Mouse (Mus musculus) Patski (cell line): ENCODE data around the gene Tubgcp3. TPM values are rescaled to one million over a fixed set of nuclear protein-coding genes. Genes with fewer than 3 reads are reported as not detected.

Source experiments
- ATAC-seq: fragments of 100-300 bp; one replicate; pipeline ENCODE4 v1.8.0; 2021
- CTCF ChIA-PET: fragments of 350-600 bp; sonication (Branson Sonifier 250); formaldehyde crosslinking; loops from one replicate; lab custom pipeline; 2022; ENCODE audit warnings: inconsistent platforms; lab: Charles Lee
- POLR2A ChIA-PET: fragments of 350-600 bp; sonication (Branson Sonifier 250); formaldehyde crosslinking; loops from one replicate; lab custom pipeline; 2022; ENCODE audit warnings: antibody characterized with exemption, inconsistent platforms; lab: Charles Lee
- DNase-seq: peaks from one replicate; pipeline ENCODE4 v3.0.0-alpha.2; 2011; ENCODE audit warnings: low read depth, low spot score
- H3K27me3 ChIP-seq: fragments of 371-371 bp; one replicate; pipeline ENCODE4 v1.5.1; 2021
- CTCF ChIP-seq: fragments of 100-300 bp; IDR thresholded peaks from one replicate; pipeline ENCODE4 v1.5.1; 2021
- in situ Hi-C: fragments of 300-500 bp; cut with MboI; formaldehyde crosslinking; loops from 3 replicates; pipeline ENCODE4 v1.11.1; 2018; ENCODE audit warnings: low pct_unique_long_range_greater_than_20kb, mixed read lengths
- polyA plus RNA-seq: library from polyadenylated mRNA; unstranded; gene quantifications from one replicate; pipeline ENCODE4 v1.2.3, GENCODE M21; 2021

The Tubgcp3 gene
- 41.7 TPM for polyA plus RNA-seq

DNA sequence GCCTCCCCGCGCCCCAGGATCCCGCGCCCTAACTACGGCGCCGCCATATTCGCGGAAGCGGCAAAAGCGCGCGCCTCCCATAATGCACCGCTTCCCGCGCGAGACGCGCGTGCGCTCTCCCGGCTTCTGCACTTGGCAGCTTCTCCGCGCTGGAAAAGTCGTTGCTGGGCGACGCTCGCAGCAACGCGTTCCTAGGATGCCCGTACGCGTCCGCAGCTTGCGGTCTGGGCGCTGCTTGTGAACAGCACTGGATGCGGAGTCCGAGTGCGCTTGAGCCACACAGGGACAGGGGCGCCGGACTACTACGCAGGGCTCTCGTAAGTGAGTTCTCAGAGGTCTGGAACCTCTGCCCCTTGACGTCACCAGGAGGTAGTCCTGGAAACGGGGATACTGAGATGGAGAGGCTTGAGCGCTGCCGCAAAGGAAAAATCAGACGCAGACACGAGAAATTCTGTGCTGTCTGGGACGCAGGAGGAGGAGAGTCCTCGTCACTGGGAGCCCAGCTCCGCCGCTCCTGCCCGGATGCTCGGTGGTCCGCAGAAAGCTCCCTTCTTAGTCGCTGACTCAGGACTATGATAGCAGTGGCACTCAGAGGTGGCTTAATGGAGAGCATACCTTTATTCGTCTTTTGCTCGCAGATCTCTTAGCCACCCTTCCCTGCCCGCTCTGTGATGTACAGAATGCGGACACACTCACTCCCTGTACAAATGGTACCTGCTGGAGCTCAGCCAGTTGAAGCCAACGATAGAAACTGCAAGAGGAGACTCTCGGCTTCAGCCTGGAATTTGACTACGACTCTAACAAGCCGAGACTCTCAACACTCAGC lies at the start of gene Tubgcp3:
Tubgcp3 (minus strand) TSS at position 193 of the 826 bp plus-strand sequence.
- ChIA-PET CTCF (interaction anchor here (1.1 kb wide), 1 partner anchor 50 kb away, joined by 3 read pairs; no protein-coding TSS in a partner anchor), POLR2A (interaction anchor here (2.0 kb wide), 1 partner anchor 10 kb away, joined by 6 read pairs; no protein-coding TSS in a partner anchor)
- ATAC-seq (peak; percentile 87), DNase-seq (peak; percentile 49)
- no peaks in the 10 kb centered on the region for H3K27me3 ChIP-seq
- in situ Hi-C loops = loop anchor here (10.0 kb wide), 1 partner anchor 133 kb away; no protein-coding TSS in a partner anchor
- TF ChIP-seq CTCF = no peak

DNA sequence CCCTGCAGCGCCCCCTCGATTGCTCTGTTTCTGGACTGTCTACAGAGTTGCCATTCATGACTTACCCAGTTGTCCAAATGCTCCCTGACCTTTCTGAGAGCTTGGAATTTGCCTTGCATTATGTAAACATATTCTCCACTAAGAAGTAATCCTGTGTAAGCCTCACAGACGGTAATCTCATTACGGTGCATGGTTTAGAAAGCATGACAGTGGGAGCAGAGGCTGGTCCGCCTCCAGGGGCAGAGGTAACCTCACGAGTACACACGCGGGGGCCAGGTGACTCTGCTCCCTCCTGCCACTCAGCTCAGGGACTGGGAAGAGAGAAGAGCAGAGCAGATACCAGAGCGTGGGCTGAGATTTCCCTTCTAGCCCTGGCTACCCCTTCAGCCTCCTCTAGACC lies 47.0 kb upstream of the Tubgcp3 start:
- ATAC-seq (no peak), DNase-seq (no peak)
- in situ Hi-C loops = no loop called here
- TF ChIP-seq CTCF = no peak
- ChIA-PET POLR2A (no interaction called here), CTCF (no interaction called here)
- H3K27me3 ChIP-seq = no peaks in the 10 kb centered on the region

DNA sequence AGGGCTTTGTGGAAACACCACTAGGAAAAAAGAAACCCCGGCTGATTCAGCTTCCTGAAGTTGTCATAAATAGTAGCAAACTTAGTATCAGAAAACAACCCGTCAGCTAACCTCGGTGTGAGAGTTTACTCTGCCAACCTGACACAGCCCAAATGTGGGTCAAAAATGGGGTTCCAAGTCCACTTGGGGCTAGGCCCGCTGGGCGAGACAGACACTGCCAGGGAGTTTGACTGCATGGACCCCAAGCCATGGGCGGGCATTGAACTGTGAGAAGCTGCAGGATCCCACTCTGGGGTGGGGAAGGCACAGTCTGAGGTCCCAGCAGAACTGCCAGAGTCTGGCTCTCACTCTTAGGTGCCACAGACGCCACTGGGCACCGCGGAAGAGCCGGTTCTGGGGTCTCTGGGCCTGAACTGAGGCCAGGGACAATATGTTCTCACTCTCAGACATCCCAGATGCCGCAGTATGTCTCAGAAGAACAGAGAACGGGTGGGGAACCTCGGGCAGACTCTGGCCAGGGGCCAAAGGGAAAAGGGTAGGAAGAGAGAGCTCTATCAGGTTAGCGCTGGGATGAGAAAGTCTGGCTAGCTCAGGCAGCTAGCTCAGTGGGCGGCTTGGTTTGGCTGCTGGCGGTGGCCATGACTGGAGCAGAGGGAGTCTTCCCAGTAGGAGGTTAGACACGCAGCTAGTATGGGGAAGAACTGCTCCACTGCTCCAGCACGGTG lies 44.0 kb upstream of the Tubgcp3 start:
- H3K27me3 ChIP-seq = no peaks in the 10 kb centered on the region
- ATAC-seq (no peak), DNase-seq (no peak)
- in situ Hi-C loops = no loop called here
- CTCF ChIA-PET = no interaction called here
- no peak for TF ChIP-seq CTCF
- POLR2A ChIA-PET = no interaction called here

DNA sequence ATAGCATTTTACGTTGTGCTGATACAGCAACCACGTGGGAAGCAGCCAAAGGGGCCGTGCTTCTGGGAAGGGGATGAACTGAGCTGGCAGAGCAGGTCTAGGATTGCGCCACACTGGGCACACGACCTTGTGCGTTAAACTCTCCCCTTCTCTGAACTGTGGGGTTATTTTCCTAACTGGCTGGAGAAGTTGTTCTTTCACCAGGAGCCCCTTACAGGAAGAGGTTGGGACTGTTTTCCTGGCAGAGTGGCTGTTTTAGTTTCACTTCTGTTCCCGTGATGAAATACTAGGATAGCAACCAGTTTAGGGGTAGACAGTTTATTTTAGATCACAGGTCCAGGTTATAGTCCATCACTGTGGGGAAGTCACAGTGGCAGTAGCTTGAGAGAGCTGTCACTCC lies 39.6 kb upstream of the Tubgcp3 start:
- ATAC-seq = no peak
- H3K27me3 ChIP-seq = peaks cover 3% of the 10 kb centered on the region
- no peak for TF ChIP-seq CTCF
- in situ Hi-C loops = no loop called here
- ChIA-PET CTCF (interaction anchor here (0.6 to 1.5 kb wide), 4 partner anchors 10 to 34 kb away, joined by 3 to 4 read pairs (median 4); no protein-coding TSS in a partner anchor), POLR2A (no interaction called here)
- DNase-seq = no peak

DNA sequence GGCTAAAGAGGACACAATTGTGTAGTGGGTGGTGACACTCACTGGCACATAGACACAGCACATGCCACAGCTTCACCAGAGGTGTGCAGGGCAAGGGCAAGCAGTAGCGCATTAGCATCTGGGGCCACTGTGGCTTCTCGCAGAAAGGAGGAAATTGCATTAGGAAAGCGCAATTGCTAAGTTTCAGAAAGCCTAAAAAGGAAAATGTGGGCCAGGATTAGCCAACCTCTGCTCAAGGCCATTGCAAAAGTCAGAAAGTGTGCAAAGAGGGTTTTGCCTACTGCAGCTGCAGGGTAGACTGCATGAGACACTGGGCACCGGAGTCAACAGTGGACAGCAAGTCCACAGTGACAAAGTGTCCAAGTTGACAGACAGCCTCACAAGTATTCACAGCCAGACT lies 31.5 kb upstream of the Tubgcp3 start:
- DNase-seq = no peak
- POLR2A ChIA-PET = no interaction called here
- CTCF ChIA-PET = no interaction called here
- ATAC-seq = no peak
- in situ Hi-C loops = no loop called here
- H3K27me3 ChIP-seq = peaks cover 11% of the 10 kb centered on the region
- no peak for TF ChIP-seq CTCF

DNA sequence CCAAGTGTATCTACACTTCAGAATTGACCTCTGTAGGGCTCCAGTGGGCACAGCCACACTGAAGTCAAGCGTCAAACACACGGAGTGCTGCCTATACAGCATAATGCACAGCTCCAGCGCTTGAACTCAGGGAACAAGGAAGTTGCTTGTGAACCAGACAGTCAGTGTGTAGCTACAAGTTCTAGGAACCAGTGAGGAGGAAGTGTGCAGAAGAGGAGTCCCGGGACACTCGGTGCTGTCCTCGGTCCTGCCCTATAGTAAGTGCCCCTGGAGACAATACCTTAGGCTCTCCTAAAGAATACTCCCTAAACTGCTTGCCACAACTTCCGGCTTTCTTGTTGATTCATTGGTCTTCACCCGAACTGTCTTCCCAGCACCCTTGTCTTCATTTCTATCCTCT lies 30.2 kb upstream of the Tubgcp3 start:
- ChIA-PET POLR2A (no interaction called here), CTCF (interaction anchor here (1.6 to 1.8 kb wide), 2 partner anchors 10 to 25 kb away, joined by 4 read pairs; no protein-coding TSS in a partner anchor)
- no peak for ATAC-seq
- TF ChIP-seq CTCF = no peak
- peaks cover 8% of the 10 kb centered on the region for H3K27me3 ChIP-seq
- in situ Hi-C loops = no loop called here
- no peak for DNase-seq

DNA sequence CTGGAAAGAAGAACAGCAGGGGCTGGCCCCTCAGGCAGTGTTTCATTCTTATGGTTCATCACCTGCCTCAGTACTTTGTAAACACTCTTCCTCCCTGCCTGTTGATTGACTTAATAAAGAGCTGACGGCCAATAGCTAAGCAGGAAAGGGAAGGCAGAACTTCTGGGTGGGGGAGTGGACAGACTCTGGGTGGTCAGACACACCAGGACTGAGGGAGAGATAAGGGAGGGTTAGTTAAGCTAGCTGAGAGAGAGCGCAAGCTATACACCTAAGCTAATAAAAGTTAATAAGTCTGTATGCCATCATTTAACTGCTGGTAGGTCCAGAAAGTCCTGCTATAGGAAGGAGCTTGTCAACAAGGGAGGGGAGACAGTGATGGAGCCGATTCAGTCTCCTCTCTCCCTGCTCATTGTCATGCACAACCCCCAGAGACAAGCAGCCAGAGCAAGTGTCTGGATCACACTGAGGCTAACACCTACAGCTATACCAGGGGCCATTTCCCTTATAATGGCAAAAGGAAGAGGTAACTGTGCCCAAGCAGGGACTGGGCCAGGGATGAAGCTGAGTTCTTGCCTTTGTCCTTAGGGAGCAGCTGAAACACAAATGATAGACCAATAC lies 26.7 kb upstream of the Tubgcp3 start:
- no peak for ATAC-seq

DNA sequence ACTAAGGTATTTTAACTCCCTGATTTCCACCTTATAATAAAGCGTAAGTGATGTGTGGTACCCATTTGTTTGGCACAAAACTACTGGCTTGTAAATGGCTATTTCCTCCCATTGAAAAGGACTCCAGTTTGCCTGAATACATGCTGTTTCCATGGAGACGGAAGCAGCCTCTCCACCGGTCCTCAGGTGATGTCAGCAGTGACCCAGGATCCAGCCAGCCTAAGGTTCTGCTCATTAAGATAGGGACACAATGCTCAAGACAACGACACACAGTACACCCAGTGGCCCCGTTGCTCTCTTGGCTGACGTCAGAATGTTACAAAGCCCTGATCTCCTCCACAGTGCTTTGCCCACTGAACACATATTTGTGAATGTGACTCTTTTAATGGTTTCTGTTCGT lies 16.8 kb upstream of the Tubgcp3 start:
- in situ Hi-C loops = no loop called here
- no peaks in the 10 kb centered on the region for H3K27me3 ChIP-seq
- ChIA-PET POLR2A (no interaction called here), CTCF (interaction anchor here (1.2 kb wide), 1 partner anchor 9 kb away, joined by 4 read pairs; no protein-coding TSS in a partner anchor)
- DNase-seq (no peak), ATAC-seq (no peak)
- no peak for TF ChIP-seq CTCF

More for the DNA sequence above, 26.7 kb upstream of the Tubgcp3 start:
- in situ Hi-C loops = no loop called here
- no peak for TF ChIP-seq CTCF
- ChIA-PET POLR2A (no interaction called here), CTCF (interaction anchor here (1.1 to 1.5 kb wide), 2 partner anchors 13 to 21 kb away, joined by 3 to 4 read pairs; no protein-coding TSS in a partner anchor)
- DNase-seq = no peak
- H3K27me3 ChIP-seq = peaks cover 8% of the 10 kb centered on the region

DNA sequence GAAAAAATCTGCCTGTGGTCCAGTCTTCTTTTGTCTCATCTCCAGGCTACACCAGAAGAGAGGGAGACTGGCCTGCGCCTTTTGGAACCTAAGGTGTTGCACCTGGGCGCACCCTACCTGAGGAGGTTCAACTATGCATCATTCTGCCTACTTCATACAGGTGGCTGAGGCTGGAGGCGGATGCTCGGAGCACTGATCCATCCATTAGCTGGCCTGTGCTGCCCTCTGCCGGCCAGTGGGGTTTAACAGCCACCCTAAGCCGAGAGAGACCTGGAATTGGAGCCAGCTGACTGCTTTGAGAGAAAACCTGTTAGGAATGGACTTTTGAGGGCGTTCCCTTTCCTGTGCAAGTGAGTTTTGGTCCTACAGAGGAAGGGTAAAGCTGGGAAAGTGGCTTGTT lies 5.5 kb upstream of the Tubgcp3 start:
- no peaks in the 10 kb centered on the region for H3K27me3 ChIP-seq
- POLR2A ChIA-PET = no interaction called here
- DNase-seq (no peak), ATAC-seq (peak; percentile 78)
- TF ChIP-seq CTCF = peak; percentile 94
- in situ Hi-C loops = loop anchor here (5.0 to 10.0 kb wide), 4 partner anchors 70 to 715 kb away; no protein-coding TSS in a partner anchor
- CTCF ChIA-PET = interaction anchor here (0.7 to 2.2 kb wide), 9 partner anchors 9 to 139 kb away, joined by 3 to 18 read pairs (median 4); no protein-coding TSS in a partner anchor
